Mouse (Mus musculus) heart, embryonic 12.5 days (tissue): ENCODE measurements around the gene Slc15a1. TPM values are rescaled to one million over a fixed set of nuclear protein-coding genes. Genes with fewer than 3 reads are reported as not detected.
A peak's percentile ranks its signal among the peaks of the same experiment; 100 is the strongest.

Source experiments
- ATAC-seq: fragments of 200-750 bp; cut with Nextera tagmentation; 2 replicates; pipeline ENCODE4 v1.8.0; 2017; ENCODE audit warnings: moderate TSS enrichment, moderate library complexity; ENCODE audit not compliant: insufficient number of reproducible peaks, low FRiP score
- H3K27ac ChIP-seq: fragments of 300-500 bp; sonication (generic); 2 replicates; pipeline ENCODE4 v1.5.1; 2016; ENCODE audit warnings: mild to moderate bottlenecking, moderate library complexity; ENCODE audit not compliant: poor library complexity, severe bottlenecking
- H3K27me3 ChIP-seq: fragments of 300-500 bp; sonication (generic); replicated peaks from 2 replicates; pipeline ENCODE4 v1.6.1; 2016; ENCODE audit warnings: mild to moderate bottlenecking, moderate library complexity
- H3K36me3 ChIP-seq: fragments of 300-500 bp; sonication (generic); 2 replicates; pipeline ENCODE4 v1.6.1; 2016; ENCODE audit warnings: mild to moderate bottlenecking, moderate library complexity
- H3K4me1 ChIP-seq: fragments of 300-500 bp; sonication (generic); replicated peaks from 2 replicates; pipeline ENCODE4 v1.6.1; 2016; ENCODE audit warnings: mild to moderate bottlenecking
- H3K4me2 ChIP-seq: fragments of 300-500 bp; sonication (generic); 2 replicates; pipeline ENCODE4 v1.6.1; 2016; ENCODE audit warnings: mild to moderate bottlenecking, moderate library complexity
- H3K4me3 ChIP-seq: fragments of 300-500 bp; sonication (generic); 2 replicates; pipeline ENCODE4 v1.5.1; 2016; ENCODE audit warnings: mild to moderate bottlenecking
- H3K9ac ChIP-seq: fragments of 300-500 bp; sonication (generic); 2 replicates; pipeline ENCODE4 v1.6.1; 2016; ENCODE audit warnings: mild to moderate bottlenecking, moderate library complexity
- H3K9me3 ChIP-seq: fragments of 300-500 bp; sonication (generic); replicated peaks from 2 replicates; pipeline ENCODE4 v1.6.1; 2016; ENCODE audit warnings: mild to moderate bottlenecking, moderate library complexity
- WGBS: fragments of 180-500 bp; shearing (Covaris S2); methylation state at CpG from one replicate; pipeline ENCODE4 v1.1.7; 2016; 5-methylcytosine and 5-hydroxymethylcytosine counted together
- polyA plus RNA-seq: library from polyadenylated mRNA; unstranded; fragments of >200 nt; fragmentation: Nextera tagmentation; extraction: Ambion mirVana; gene quantifications from 2 replicates; pipeline ENCODE4 v1.2.1, GENCODE M21; 2016

The Slc15a1 gene
- polyA plus RNA-seq, 1 experiment from 2014 or later: not detected

- Histone ChIP-seq H3K4me2 (no peak overlapping the region), H3K4me1 (peaks cover 24% of the 10 kb centered on the region), H3K9ac (no peak overlapping the region), H3K4me3 (no peak overlapping the region), H3K27ac (no peak overlapping the region), H3K36me3 (no peaks in the 10 kb centered on the region), H3K9me3 (no peaks in the 10 kb centered on the region), H3K27me3 (no peaks in the 10 kb centered on the region; the same call in 1 of the 2 replicates)
- ATAC-seq: no peak
- 53% methylated on average over 3 of the region's 3 CpGs for WGBS
Observed at GRCm38 (mm10) chr14:121493712-121494111, 11.3 kb downstream of the Slc15a1 start.

GRCm38 (mm10) chr14:121492328-121492727 is 12.7 kb downstream of the Slc15a1 start:
- H3K9ac ChIP-seq: 0 out of 2 replicates have a peak overlapping the region, but pooled peaks have one; percentile 33
- ATAC-seq: peak; percentile 2; the same call in 1 of the 2 replicates
- H3K4me2 ChIP-seq: peak overlapping the region; percentile 22

GRCm38 (mm10) chr14:121485722-121486121 is 19.3 kb downstream of the Slc15a1 start:
- H3K9me3 ChIP-seq: no peaks in the 10 kb centered on the region
- H3K27ac ChIP-seq: no peak overlapping the region
- WGBS: 91% methylated on average over 1 of the region's 1 CpGs
- H3K9ac ChIP-seq: no peak overlapping the region
- H3K36me3 ChIP-seq: no peaks in the 10 kb centered on the region
- H3K4me3 ChIP-seq: no peak overlapping the region
- no peaks in the 10 kb centered on the region for H3K4me1 ChIP-seq
- H3K27me3 ChIP-seq: no peaks in the 10 kb centered on the region
- ATAC-seq: no peak
- H3K4me2 ChIP-seq: no peak overlapping the region

More at GRCm38 (mm10) chr14:121492328-121492727, 12.7 kb downstream of the Slc15a1 start:
- no peaks in the 10 kb centered on the region for H3K9me3 ChIP-seq
- no peak overlapping the region for H3K27ac ChIP-seq
- WGBS: 52% methylated on average over 8 of the region's 8 CpGs
- no peaks in the 10 kb centered on the region; the same call in 1 of the 2 replicates for H3K27me3 ChIP-seq
- H3K36me3 ChIP-seq: no peaks in the 10 kb centered on the region
- peaks cover 24% of the 10 kb centered on the region for H3K4me1 ChIP-seq
- no peak overlapping the region for H3K4me3 ChIP-seq

GRCm38 (mm10) chr14:121484436-121484835 is 20.6 kb downstream of the Slc15a1 start:
- Histone ChIP-seq H3K27me3 (no peaks in the 10 kb centered on the region), H3K9me3 (no peaks in the 10 kb centered on the region), H3K9ac (no peak overlapping the region), H3K27ac (no peak overlapping the region), H3K36me3 (no peaks in the 10 kb centered on the region), H3K4me1 (no peaks in the 10 kb centered on the region), H3K4me3 (no peak overlapping the region), H3K4me2 (no peak overlapping the region)
- WGBS: 84% methylated on average over 3 of the region's 3 CpGs
- ATAC-seq: no peak

- no peak overlapping the region for H3K4me2 ChIP-seq
- H3K9me3 ChIP-seq: no peaks in the 10 kb centered on the region
- H3K36me3 ChIP-seq: no peaks in the 10 kb centered on the region
- H3K4me3 ChIP-seq: no peak overlapping the region
- H3K27ac ChIP-seq: no peak overlapping the region
- no peak for ATAC-seq
- no peak overlapping the region for H3K9ac ChIP-seq
- H3K4me1 ChIP-seq: no peaks in the 10 kb centered on the region
- H3K27me3 ChIP-seq: no peaks in the 10 kb centered on the region
- WGBS: 79% methylated on average over 7 of the region's 7 CpGs
Observed at GRCm38 (mm10) chr14:121482181-121482580, 22.9 kb downstream of the Slc15a1 start.

- H3K4me1 ChIP-seq: no peaks in the 10 kb centered on the region
- H3K4me3 ChIP-seq: no peak overlapping the region
- H3K36me3 ChIP-seq: no peaks in the 10 kb centered on the region
- H3K4me2 ChIP-seq: no peak overlapping the region
- H3K27ac ChIP-seq: no peak overlapping the region
- no peaks in the 10 kb centered on the region for H3K9me3 ChIP-seq
- H3K9ac ChIP-seq: no peak overlapping the region
- 88% methylated on average over 2 of the region's 2 CpGs for WGBS
- ATAC-seq: no peak
- H3K27me3 ChIP-seq: no peaks in the 10 kb centered on the region
Observed at GRCm38 (mm10) chr14:121481591-121481990, 23.5 kb downstream of the Slc15a1 start.

- ATAC-seq: no peak
- Histone ChIP-seq H3K27ac (no peak overlapping the region), H3K36me3 (no peaks in the 10 kb centered on the region), H3K9me3 (no peaks in the 10 kb centered on the region), H3K4me2 (no peak overlapping the region), H3K4me3 (no peak overlapping the region), H3K4me1 (0 out of 2 replicates have a peak, but pooled peaks cover 2% of the 10 kb centered on the region), H3K27me3 (no peaks in the 10 kb centered on the region), H3K9ac (no peak overlapping the region)
- WGBS: 75% methylated on average over 3 of the region's 3 CpGs
Observed at GRCm38 (mm10) chr14:121479096-121479495, 26.0 kb downstream of the Slc15a1 start.

- H3K4me3 ChIP-seq: no peak overlapping the region
- WGBS: 74% methylated on average over 14 of the region's 14 CpGs
- H3K4me1 ChIP-seq: peaks cover 7% of the 10 kb centered on the region; the same call in 1 of the 2 replicates
- no peaks in the 10 kb centered on the region for H3K9me3 ChIP-seq
- no peak overlapping the region for H3K9ac ChIP-seq
- no peak for ATAC-seq
- H3K4me2 ChIP-seq: no peak overlapping the region
- H3K36me3 ChIP-seq: no peaks in the 10 kb centered on the region
- H3K27me3 ChIP-seq: no peaks in the 10 kb centered on the region
- H3K27ac ChIP-seq: no peak overlapping the region
Observed at GRCm38 (mm10) chr14:121477925-121478693, 26.9 kb downstream of the Slc15a1 start.

- H3K4me3 ChIP-seq: no peak overlapping the region
- H3K4me1 ChIP-seq: peaks cover 7% of the 10 kb centered on the region; the same call in 1 of the 2 replicates
- 66% methylated on average over 4 of the region's 4 CpGs for whole genome bisulfite sequencing
- H3K9ac ChIP-seq: no peak overlapping the region
- no peak overlapping the region for H3K27ac ChIP-seq
- H3K9me3 ChIP-seq: no peaks in the 10 kb centered on the region
- no peaks in the 10 kb centered on the region for H3K27me3 ChIP-seq
- ATAC-seq: no peak
- H3K36me3 ChIP-seq: no peaks in the 10 kb centered on the region
- no peak overlapping the region for H3K4me2 ChIP-seq
Observed at GRCm38 (mm10) chr14:121473869-121474268, 31.2 kb downstream of the Slc15a1 start.

GRCm38 (mm10) chr14:121471545-121472121 is 33.4 kb downstream of the Slc15a1 start:
- Histone ChIP-seq H3K27me3 (no peaks in the 10 kb centered on the region), H3K4me3 (no peak overlapping the region), H3K4me2 (no peak overlapping the region), H3K27ac (no peak overlapping the region), H3K4me1 (peaks cover 7% of the 10 kb centered on the region; the same call in 1 of the 2 replicates), H3K36me3 (no peaks in the 10 kb centered on the region), H3K9me3 (0 out of 2 replicates have a peak, but pooled peaks cover 4% of the 10 kb centered on the region), H3K9ac (no peak overlapping the region)
- 79% methylated on average over 11 of the region's 11 CpGs for WGBS
- ATAC-seq: no peak

- H3K9me3 ChIP-seq: 0 out of 2 replicates have a peak, but pooled peaks cover 4% of the 10 kb centered on the region
- H3K4me3 ChIP-seq: no peak overlapping the region
- peaks cover 7% of the 10 kb centered on the region; the same call in 1 of the 2 replicates for H3K4me1 ChIP-seq
- H3K36me3 ChIP-seq: no peaks in the 10 kb centered on the region
- H3K27me3 ChIP-seq: no peaks in the 10 kb centered on the region
- H3K4me2 ChIP-seq: no peak overlapping the region
- H3K9ac ChIP-seq: no peak overlapping the region
- ATAC-seq: no peak
- no peak overlapping the region for H3K27ac ChIP-seq
Observed at GRCm38 (mm10) chr14:121469601-121470000, 35.5 kb downstream of the Slc15a1 start.
